Mouse (Mus musculus): ENCODE data around the gene Olfr441. TPM values are rescaled to one million over a fixed set of nuclear protein-coding genes. Genes with fewer than 3 reads are reported as not detected.
"Not testable (repeated sequence)": the region's sequence is repeated elsewhere in the genome, so short reads cannot be mapped to it uniquely, and the experiment has no call there.

Olfr441 gene
- polyA plus RNA-seq (2017; shearing (Covaris generic)): not detected

- not testable (repeated sequence) for ATAC-seq
Observed at GRCm38 (mm10) chr6:43106069-43106468, at the start of gene Olfr441. Gene Olfr441 (plus strand): TSS chr6:43106369.

DNA sequence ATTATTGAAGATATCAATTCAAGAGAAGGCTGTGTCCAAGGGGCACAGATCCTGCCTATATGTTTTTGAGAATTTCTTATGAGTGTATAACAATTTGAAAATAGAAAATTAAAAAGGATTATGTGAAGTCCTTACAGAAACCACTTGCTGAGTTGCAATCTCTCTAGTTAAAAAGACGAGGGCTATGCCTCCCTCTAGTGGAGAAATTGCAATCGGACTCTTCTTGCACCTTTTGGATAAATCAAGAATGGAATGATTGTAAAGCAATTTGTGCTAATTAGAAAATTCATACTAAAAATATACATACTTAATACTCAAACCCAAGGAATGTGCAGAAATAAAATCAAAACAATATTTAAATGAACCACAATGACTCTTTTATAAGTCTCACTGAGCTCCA is 27.4 kb upstream of the Olfr441 start:
- no peak for ATAC-seq

DNA sequence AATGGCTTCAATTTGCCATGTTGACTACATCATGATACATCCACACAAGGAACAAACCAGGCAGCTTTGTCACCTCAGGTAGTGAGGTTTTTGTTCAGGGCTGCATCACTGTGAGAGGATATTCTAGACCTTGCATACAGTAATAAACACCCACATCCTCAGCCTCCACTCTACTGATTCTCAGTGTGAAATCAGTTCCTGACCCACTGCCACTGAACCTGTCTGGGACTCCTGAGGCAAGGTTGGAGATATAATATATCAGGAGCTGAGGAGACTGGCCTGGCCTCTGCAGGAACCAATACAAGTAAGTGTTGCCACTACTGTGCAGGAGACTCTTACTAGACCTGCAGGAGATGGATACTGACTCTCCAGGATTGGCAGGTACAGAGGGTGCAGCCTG is 24.8 kb upstream of the Olfr441 start:
- not testable (repeated sequence) for ATAC-seq

- ATAC-seq: not testable (repeated sequence)
Observed at GRCm38 (mm10) chr6:43146267-43146666, 40.1 kb downstream of the Olfr441 start, which contains the start of gene Olfr237-ps1. Gene Olfr237-ps1 (plus strand): TSS chr6:43146567.

DNA sequence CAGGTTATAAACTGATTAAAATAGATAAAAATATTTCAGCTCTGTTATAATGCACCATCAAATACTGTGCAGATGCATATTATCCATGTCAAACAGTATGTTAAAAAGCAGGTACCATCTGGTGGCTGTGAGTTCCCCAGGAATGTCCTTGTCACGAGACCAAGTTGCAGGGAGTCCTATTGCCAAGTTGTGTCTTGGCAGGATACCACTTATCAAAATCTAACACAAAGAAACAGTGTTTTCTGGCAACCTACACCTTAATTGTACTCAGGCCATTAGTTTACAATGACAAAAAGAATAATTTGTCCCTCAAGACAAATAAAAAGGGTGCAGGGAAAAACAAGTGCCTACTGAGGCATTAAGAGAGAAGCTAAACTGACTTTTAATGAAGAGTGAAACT is 53.3 kb downstream of the Olfr441 start:
- ATAC-seq: no peak

GRCm38 (mm10) chr6:43162982-43163381 is 56.8 kb downstream of the Olfr441 start, which contains the start of gene Olfr437:
Gene Olfr437 (plus strand): TSS chr6:43163282.
- ATAC-seq: no peak

GRCm38 (mm10) chr6:43167246-43167645 is 61.1 kb downstream of the Olfr441 start:
- ATAC-seq: no peak

Other genes starting within 250 kb of the Olfr441 start
- not detected for gene Olfr448, start 215.9 kb upstream of the Olfr441 start, polyA plus RNA-seq (2017; shearing (Covaris generic))
- not detected for gene Olfr447, start 197.5 kb upstream of the Olfr441 start, polyA plus RNA-seq (2017; shearing (Covaris generic))
- gene Olfr446, start 185.0 kb upstream of the Olfr441 start, polyA plus RNA-seq (2017; shearing (Covaris generic)): not detected
- gene Olfr444, start 157.3 kb upstream of the Olfr441 start, polyA plus RNA-seq (2017; shearing (Covaris generic)): not detected
- under 1 TPM in 1 of 3 experiments, not detected in 2; 0.17 TPM for gene Olfr237-ps1, start 40.2 kb downstream of the Olfr441 start, polyA plus RNA-seq (2017; shearing (Covaris generic))
- gene Olfr437, start 56.9 kb downstream of the Olfr441 start, polyA plus RNA-seq (2017; shearing (Covaris generic)): not detected
- not detected for gene Olfr13, start 65.8 kb downstream of the Olfr441 start, polyA plus RNA-seq (2017; shearing (Covaris generic))
- not detected for gene Olfr435, start 90.8 kb downstream of the Olfr441 start, polyA plus RNA-seq (2017; shearing (Covaris generic))
- not detected for gene Olfr434, start 106.7 kb downstream of the Olfr441 start, polyA plus RNA-seq (2017; shearing (Covaris generic))
- gene Olfr47, start 125.2 kb downstream of the Olfr441 start, polyA plus RNA-seq (2017; shearing (Covaris generic)): not detected
- 1 to 10 TPM; 2.9 to 4.2 (median 4.1) TPM for gene Arhgef5, start 159.2 kb downstream of the Olfr441 start, polyA plus RNA-seq (2017; shearing (Covaris generic))
- gene Nobox, start 203.2 kb downstream of the Olfr441 start, polyA plus RNA-seq (2017; shearing (Covaris generic)): not detected